Mouse (Mus musculus) left cerebral cortex, adult 2 months (tissue): ENCODE measurements at regions not wholly inside any gene's neighbourhood (a gene's known extent, or its start where the extent isn't known, plus 50 kb on each side); places are given as distances from the start of the nearest gene placed in this dataset.
A peak's percentile ranks its signal among the peaks of the same experiment; 100 is the strongest.

Experiments used
- DNase-seq, 2 experiments: peaks; one replicate each; pipeline ENCODE4 v3.0.0; 2021 to 2022; ENCODE audit warnings: low spot score in 2 of 2, mixed read lengths in 1 of 2; ENCODE audit errors: extremely low spot score in 1 of 2
- H3K27ac ChIP-seq: fragments of 200-600 bp; 2 replicates; pipeline ENCODE4 v1.8.1; 2022
- H3K4me3 ChIP-seq: fragments of 200-600 bp; 2 replicates; pipeline ENCODE4 v1.8.1; 2022
- CTCF ChIP-seq: fragments of 200-600 bp; IDR thresholded peaks from 2 replicates; pipeline ENCODE4 v1.8.1; 2022; ENCODE audit warnings: antibody characterized with exemption, mild to moderate bottlenecking, moderate library complexity
- intact Hi-C: fragments of 180-260 bp; cut with DNase I; formaldehyde crosslinking; loops from one replicate; pipeline ENCODE4 v1.15.1; 2025

GRCm38 (mm10) chr8:93691826-93692225 lies 117.9 kb upstream of the Gnao1 start:
- Histone ChIP-seq H3K4me3 (no peak overlapping the region), H3K27ac (no peak overlapping the region)
- TF ChIP-seq CTCF, result no peak
- intact Hi-C loops, result no loop called here
- no peak for DNase-seq

DNA sequence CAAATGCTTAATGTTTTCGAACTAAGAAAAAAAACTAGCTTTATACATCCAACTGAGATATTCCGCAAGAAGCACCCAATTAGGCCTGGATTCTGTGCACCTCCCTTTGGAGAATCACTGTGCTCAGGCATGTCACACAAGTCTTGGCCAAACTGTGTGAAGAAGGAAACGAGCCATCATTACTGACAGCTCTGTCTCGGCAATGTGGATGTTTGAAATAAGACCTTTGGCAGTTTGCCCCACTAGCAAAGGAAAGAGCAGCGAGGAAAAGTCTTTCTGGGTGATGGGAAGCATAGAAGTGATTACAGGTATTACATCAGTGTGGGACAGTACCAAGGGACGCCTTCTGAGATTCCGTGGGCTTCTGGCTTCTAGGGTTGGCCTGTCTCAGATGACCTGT lies 112.6 kb upstream of the Gnao1 start:
- intact Hi-C loops, result no loop called here
- TF ChIP-seq CTCF, result no peak
- no peak for DNase-seq
- Histone ChIP-seq H3K27ac (no peak overlapping the region), H3K4me3 (no peak overlapping the region)

DNA sequence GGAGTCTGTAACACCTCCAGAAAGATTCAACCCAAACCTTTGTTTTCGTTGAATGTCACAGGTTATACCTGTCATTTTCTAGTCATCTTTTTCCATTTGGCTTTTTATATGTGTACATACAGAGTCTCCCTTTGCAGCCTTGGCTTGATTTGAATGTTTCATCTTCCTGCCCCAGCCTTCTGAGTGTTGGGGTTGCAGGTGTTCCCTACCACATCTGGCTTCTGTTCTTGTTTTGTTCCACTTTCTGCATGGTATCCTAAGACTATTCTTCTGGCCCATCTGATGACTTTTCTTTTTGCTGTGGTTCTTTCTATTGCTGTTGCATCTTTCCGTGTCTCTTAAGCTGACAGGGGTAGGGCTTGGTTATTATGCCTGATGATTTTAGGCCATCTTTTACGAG lies 111.3 kb upstream of the Gnao1 start:
- DNase-seq, result no peak
- H3K27ac ChIP-seq, result no peak overlapping the region
- no peak for TF ChIP-seq CTCF
- intact Hi-C loops, result no loop called here
- no peak overlapping the region for H3K4me3 ChIP-seq

- no peak for DNase-seq
- no peak for TF ChIP-seq CTCF
- intact Hi-C loops, result loop anchor here (5.0 kb wide), 1 partner anchor 66 kb away; no protein-coding TSS in a partner anchor
- Histone ChIP-seq H3K4me3 (no peak overlapping the region), H3K27ac (no peak overlapping the region)
These were observed 108.4 kb upstream of the Gnao1 start for GRCm38 (mm10) chr8:93701391-93701790.

DNA sequence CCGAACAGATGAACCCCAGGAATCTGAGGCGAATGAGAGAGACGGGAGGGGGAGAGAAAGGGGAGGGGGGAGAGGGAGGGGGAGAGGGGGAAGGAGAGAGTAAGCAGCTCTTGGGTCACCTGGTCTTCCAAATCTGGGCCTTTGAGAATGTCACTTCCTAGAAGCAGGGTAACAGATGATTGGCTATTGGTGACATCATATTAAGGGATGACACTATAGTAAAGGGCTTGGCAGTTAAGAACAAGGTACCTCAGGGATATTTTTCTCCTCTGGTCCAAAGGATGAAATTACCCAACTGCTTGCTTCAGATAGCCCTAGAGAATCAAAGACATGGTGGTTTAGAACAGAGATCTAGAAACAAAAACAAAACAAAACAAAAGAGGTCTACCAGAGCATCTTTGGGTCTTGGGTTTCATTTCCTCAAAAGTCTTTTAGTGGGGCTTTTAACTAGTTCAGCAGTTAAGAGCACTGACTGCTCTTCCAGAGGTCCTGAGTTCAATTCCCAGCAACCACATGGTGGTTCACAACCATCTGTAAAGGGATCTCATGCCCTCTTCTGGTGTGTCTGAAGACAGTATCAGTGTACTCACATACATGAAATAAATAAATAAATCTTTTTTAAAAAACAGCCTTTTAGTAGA lies 97.6 kb upstream of the Gnao1 start:
- Histone ChIP-seq H3K27ac (no peak overlapping the region), H3K4me3 (no peak overlapping the region)
- TF ChIP-seq CTCF, result no peak
- intact Hi-C loops, result no loop called here
- no peak for DNase-seq

- DNase-seq, result no peak
- intact Hi-C loops, result no loop called here
- Histone ChIP-seq H3K4me3 (no peak overlapping the region), H3K27ac (no peak overlapping the region)
- no peak for TF ChIP-seq CTCF
These were observed 96.5 kb upstream of the Gnao1 start for GRCm38 (mm10) chr8:93713221-93713620.

DNA sequence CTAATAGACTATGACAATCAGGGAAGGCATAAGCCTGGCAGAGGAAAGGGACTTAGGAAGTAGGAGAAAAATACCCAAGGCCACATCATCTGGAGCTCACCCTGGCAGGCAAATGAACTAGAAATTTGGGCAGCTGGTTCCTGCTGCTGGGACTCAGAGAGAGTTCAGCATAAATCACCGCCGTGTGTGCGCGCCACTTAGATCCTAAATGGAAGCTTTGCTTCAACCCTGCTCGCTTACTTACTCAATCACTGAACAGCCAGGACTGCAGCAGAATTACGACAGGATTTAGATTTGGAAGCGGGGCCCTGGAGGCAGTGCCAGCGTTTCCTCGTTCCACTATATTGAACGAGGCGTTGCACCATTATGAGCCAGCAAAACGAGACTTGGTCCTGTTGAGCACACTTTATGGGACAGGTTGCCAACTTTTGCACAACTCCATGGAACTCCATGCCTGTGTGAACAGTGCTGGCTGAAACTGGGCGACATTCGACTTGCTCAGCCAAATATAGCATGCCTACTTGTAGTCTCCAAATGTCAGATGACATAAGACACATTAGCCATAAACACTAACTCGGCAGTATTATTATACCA lies 84.8 kb upstream of the Gnao1 start:
- H3K27ac ChIP-seq, result no peak overlapping the region
- TF ChIP-seq CTCF, result no peak
- DNase-seq, result no peak
- H3K4me3 ChIP-seq, result no peak overlapping the region
- intact Hi-C loops, result loop anchor here (5.0 kb wide), 1 partner anchor 63 kb away; no protein-coding TSS in a partner anchor

DNA sequence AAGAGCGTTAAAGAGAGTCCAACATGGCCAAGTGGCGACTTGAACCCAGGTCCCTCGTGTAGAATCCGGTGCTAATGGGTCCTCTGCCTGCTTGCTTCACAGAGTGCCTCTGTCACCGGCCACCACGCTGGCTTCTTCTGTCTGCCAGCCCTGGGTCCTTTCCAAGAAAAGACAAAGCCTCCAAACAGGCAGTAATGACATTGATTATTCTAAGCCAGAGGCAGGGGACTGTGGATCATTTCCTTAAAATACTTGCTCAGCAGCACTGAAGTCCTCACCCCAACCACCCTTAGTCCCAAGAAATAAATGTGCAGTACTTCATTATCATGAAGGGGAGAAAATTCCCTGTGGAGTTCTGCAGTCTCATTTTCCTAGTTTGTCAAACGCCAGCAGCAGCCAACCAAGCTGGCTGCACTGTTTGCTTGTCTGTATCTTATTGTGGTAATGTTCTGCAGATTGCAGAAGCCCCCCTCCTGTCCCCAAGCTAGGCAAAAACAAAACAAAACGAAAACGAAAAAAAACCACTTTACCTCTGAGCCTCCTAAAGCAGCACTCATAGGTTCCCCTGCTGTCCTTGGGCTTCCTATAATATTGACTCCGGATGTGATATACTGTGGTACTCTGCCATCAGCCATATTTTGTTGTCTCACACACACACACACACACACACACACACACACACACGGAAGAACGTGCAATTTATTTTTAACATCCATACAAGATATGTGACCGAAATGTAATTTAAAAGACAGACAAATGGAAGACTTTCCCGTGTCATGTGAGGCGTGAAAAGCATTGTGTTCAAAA lies 80.4 kb upstream of the Gnao1 start:
- TF ChIP-seq CTCF, result no peak
- DNase-seq, result peak in 1 of 2 experiments; percentile 23
- Histone ChIP-seq H3K4me3 (no peak overlapping the region), H3K27ac (no peak overlapping the region; the same call in 1 of the 2 replicates)
- intact Hi-C loops, result loop anchor here (5.0 kb wide), 1 partner anchor 67 kb away; no protein-coding TSS in a partner anchor

GRCm38 (mm10) chr8:93730738-93731700 lies 78.7 kb upstream of the Gnao1 start:
- no peak overlapping the region for H3K27ac ChIP-seq
- no peak overlapping the region for H3K4me3 ChIP-seq
- DNase-seq, result no peak
- intact Hi-C loops, result no loop called here
- TF ChIP-seq CTCF, result no peak

DNA sequence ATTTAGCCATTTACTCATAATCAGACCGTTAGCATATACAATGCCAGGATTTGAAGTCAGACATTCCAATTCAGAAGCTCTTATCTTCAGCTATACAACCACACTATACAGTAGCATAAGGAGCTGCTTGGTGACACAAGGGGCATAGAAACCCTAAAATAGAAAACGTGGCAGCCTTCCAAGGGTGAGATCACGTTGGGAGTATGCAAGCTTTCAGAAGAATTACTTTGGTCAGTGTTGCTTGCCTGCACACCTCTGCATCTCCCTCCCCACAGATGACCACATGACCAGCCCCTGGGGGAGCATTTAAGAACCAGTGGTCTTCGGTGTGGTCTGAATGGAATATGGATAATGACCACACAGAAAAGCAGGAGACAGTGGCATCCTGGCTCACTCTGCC lies 74.9 kb upstream of the Gnao1 start:
- intact Hi-C loops, result no loop called here
- no peak for DNase-seq
- Histone ChIP-seq H3K4me3 (no peak overlapping the region), H3K27ac (no peak overlapping the region)
- TF ChIP-seq CTCF, result no peak

DNA sequence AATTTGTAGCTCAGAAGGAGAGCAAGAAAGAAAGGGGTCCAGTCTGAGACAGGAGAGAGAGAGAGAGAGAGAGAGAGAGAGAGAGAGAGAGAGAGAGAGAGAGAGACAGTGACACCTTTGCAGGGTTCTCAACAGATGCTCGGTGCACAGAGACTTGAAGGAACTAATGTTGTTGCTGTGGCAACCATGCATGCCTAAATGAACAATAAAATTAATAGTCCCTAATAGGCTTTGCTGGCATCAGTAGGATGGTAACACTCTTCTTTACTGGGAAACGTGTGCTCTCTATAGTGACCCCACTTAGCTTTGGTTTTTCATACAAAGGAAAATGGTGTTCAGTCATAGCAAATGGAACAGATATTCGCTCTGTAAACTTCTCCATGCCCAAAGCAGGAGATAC lies 69.5 kb upstream of the Gnao1 start:
- no peak for DNase-seq
- no peak for TF ChIP-seq CTCF
- Histone ChIP-seq H3K4me3 (no peak overlapping the region), H3K27ac (no peak overlapping the region)
- intact Hi-C loops, result no loop called here
